Mouse (Mus musculus): ENCODE measurements around the gene Mmp7. TPM values are rescaled to one million over a fixed set of nuclear protein-coding genes. Genes with fewer than 3 reads are reported as not detected.

Mmp7 gene
- total and polyA plus RNA-seq, 2 experiments from 2014 or later: not detected

GRCm38 (mm10) chr9:7689799-7690198 lies 2.1 kb upstream of the Mmp7 start:
- DNase-seq (ENCODE audit: low spot score) (no peak), ATAC-seq (ENCODE audit: low FRiP score) (no peak)
- Histone ChIP-seq H3K27ac (ENCODE audit: low read depth, low read length) (no peak overlapping the region), H3K4me2 (ENCODE audit: low read depth, low read length, poor library complexity, severe bottlenecking) (no peak overlapping the region), H3K9me3 (ENCODE audit: low read length) (no peaks in the 10 kb centered on the region), H3K36me3 (ENCODE audit: insufficient read depth, low read length) (no peaks in the 10 kb centered on the region), H3K4me3 (ENCODE audit: low read depth, low read length) (no peak overlapping the region), H3K4me1 (ENCODE audit: insufficient read depth, low read length) (no peaks in the 10 kb centered on the region), H3K9ac (replicated peaks; ENCODE audit: low read length, poor library complexity, severe bottlenecking) (no peak overlapping the region), H3K27me3 (ENCODE audit: insufficient read depth, low read length) (no peaks in the 10 kb centered on the region)
- WGBS: 59% methylated on average over 6 of the region's 6 CpGs
- no peak for TF ChIP-seq CTCF (IDR thresholded peaks at IDR 0.05)

GRCm38 (mm10) chr9:7693961-7694360 lies 2.1 kb downstream of the Mmp7 start:
- no peak overlapping the region for H3K9ac ChIP-seq (replicated peaks; ENCODE audit: low read length, poor library complexity, severe bottlenecking)

GRCm38 (mm10) chr9:7695646-7696045 lies 3.8 kb downstream of the Mmp7 start:
- H3K4me1 ChIP-seq (ENCODE audit: insufficient read depth, low read length): no peaks in the 10 kb centered on the region
- WGBS: 94% methylated on average over 3 of the region's 3 CpGs
- ATAC-seq (ENCODE audit: low FRiP score) (no peak), DNase-seq (ENCODE audit: low spot score) (no peak)
- no peak overlapping the region for H3K4me3 ChIP-seq (ENCODE audit: low read depth, low read length)
- no peak overlapping the region for H3K4me2 ChIP-seq (ENCODE audit: low read depth, low read length, poor library complexity, severe bottlenecking)
- H3K36me3 ChIP-seq (ENCODE audit: insufficient read depth, low read length): no peaks in the 10 kb centered on the region
- no peaks in the 10 kb centered on the region for H3K27me3 ChIP-seq (ENCODE audit: insufficient read depth, low read length)
- H3K9me3 ChIP-seq (ENCODE audit: low read length): no peaks in the 10 kb centered on the region
- no peak overlapping the region for H3K27ac ChIP-seq (ENCODE audit: low read depth, low read length)
- no peak for TF ChIP-seq CTCF (IDR thresholded peaks at IDR 0.05)
- no peak overlapping the region for H3K9ac ChIP-seq (replicated peaks; ENCODE audit: low read length, poor library complexity, severe bottlenecking)

More at GRCm38 (mm10) chr9:7693961-7694360, 2.1 kb downstream of the Mmp7 start:
- H3K4me2 ChIP-seq (ENCODE audit: low read depth, low read length, poor library complexity, severe bottlenecking): no peak overlapping the region
- no peaks in the 10 kb centered on the region for H3K9me3 ChIP-seq (ENCODE audit: low read length)
- no peak for TF ChIP-seq CTCF (IDR thresholded peaks at IDR 0.05)
- ATAC-seq (ENCODE audit: low FRiP score) (no peak), DNase-seq (ENCODE audit: low spot score) (no peak)
- 89% methylated on average over 3 of the region's 3 CpGs for WGBS
- H3K36me3 ChIP-seq (ENCODE audit: insufficient read depth, low read length): no peaks in the 10 kb centered on the region
- H3K4me1 ChIP-seq (ENCODE audit: insufficient read depth, low read length): no peaks in the 10 kb centered on the region
- no peak overlapping the region for H3K27ac ChIP-seq (ENCODE audit: low read depth, low read length)
- no peaks in the 10 kb centered on the region for H3K27me3 ChIP-seq (ENCODE audit: insufficient read depth, low read length)
- H3K4me3 ChIP-seq (ENCODE audit: low read depth, low read length): no peak overlapping the region

GRCm38 (mm10) chr9:7708698-7709097 lies 16.8 kb downstream of the Mmp7 start:
- Histone ChIP-seq H3K9ac (replicated peaks; ENCODE audit: low read length, poor library complexity, severe bottlenecking) (no peak overlapping the region), H3K27ac (ENCODE audit: low read depth, low read length) (no peak overlapping the region), H3K36me3 (ENCODE audit: insufficient read depth, low read length) (no peaks in the 10 kb centered on the region), H3K27me3 (ENCODE audit: insufficient read depth, low read length) (no peaks in the 10 kb centered on the region), H3K9me3 (ENCODE audit: low read length) (no peaks in the 10 kb centered on the region), H3K4me2 (ENCODE audit: low read depth, low read length, poor library complexity, severe bottlenecking) (no peak overlapping the region), H3K4me3 (ENCODE audit: low read depth, low read length) (no peak overlapping the region), H3K4me1 (ENCODE audit: insufficient read depth, low read length) (no peaks in the 10 kb centered on the region)
- 71% methylated on average over 6 of the region's 6 CpGs for WGBS
- TF ChIP-seq CTCF (IDR thresholded peaks at IDR 0.05): no peak
- DNase-seq (ENCODE audit: low spot score) (no peak), ATAC-seq (ENCODE audit: low FRiP score) (no peak)

- ATAC-seq (ENCODE audit: low FRiP score): no peak
- Histone ChIP-seq H3K4me2 (ENCODE audit: low read depth, low read length, poor library complexity, severe bottlenecking) (no peak overlapping the region), H3K9ac (replicated peaks; ENCODE audit: low read length, poor library complexity, severe bottlenecking) (no peak overlapping the region), H3K27ac (ENCODE audit: low read depth, low read length) (no peak overlapping the region), H3K27me3 (ENCODE audit: insufficient read depth, low read length) (no peaks in the 10 kb centered on the region), H3K9me3 (ENCODE audit: low read length) (no peaks in the 10 kb centered on the region), H3K4me1 (ENCODE audit: insufficient read depth, low read length) (no peaks in the 10 kb centered on the region), H3K4me3 (ENCODE audit: low read depth, low read length) (no peak overlapping the region), H3K36me3 (ENCODE audit: insufficient read depth, low read length) (no peaks in the 10 kb centered on the region)
- DNase-seq (ENCODE audit: low spot score): no peak
- WGBS: 73% methylated on average over 4 of the region's 4 CpGs
- TF ChIP-seq CTCF (IDR thresholded peaks at IDR 0.05): no peak
Observed at GRCm38 (mm10) chr9:7711196-7711595, 19.3 kb downstream of the Mmp7 start.

- peak; percentile 73 for DNase-seq (ENCODE audit: low spot score)
- Histone ChIP-seq H3K9me3 (ENCODE audit: low read length) (no peaks in the 10 kb centered on the region), H3K27me3 (ENCODE audit: insufficient read depth, low read length) (no peaks in the 10 kb centered on the region), H3K4me1 (ENCODE audit: insufficient read depth, low read length) (no peaks in the 10 kb centered on the region), H3K4me2 (ENCODE audit: low read depth, low read length, poor library complexity, severe bottlenecking) (no peak overlapping the region), H3K27ac (ENCODE audit: low read depth, low read length) (no peak overlapping the region), H3K36me3 (ENCODE audit: insufficient read depth, low read length) (no peaks in the 10 kb centered on the region), H3K4me3 (ENCODE audit: low read depth, low read length) (no peak overlapping the region), H3K9ac (replicated peaks; ENCODE audit: low read length, poor library complexity, severe bottlenecking) (no peak overlapping the region)
- 46% methylated on average over 4 of the region's 4 CpGs for WGBS
- peak; percentile 82 for TF ChIP-seq CTCF (IDR thresholded peaks at IDR 0.05)
- ATAC-seq (ENCODE audit: low FRiP score): peak; percentile 74
Observed at GRCm38 (mm10) chr9:7714062-7714907, 22.4 kb downstream of the Mmp7 start.

All from midbrain, postnatal 0 days (tissue).